9 mouse cellular contexts compared by ENCODE assay signal in the genomic region with DNA sequence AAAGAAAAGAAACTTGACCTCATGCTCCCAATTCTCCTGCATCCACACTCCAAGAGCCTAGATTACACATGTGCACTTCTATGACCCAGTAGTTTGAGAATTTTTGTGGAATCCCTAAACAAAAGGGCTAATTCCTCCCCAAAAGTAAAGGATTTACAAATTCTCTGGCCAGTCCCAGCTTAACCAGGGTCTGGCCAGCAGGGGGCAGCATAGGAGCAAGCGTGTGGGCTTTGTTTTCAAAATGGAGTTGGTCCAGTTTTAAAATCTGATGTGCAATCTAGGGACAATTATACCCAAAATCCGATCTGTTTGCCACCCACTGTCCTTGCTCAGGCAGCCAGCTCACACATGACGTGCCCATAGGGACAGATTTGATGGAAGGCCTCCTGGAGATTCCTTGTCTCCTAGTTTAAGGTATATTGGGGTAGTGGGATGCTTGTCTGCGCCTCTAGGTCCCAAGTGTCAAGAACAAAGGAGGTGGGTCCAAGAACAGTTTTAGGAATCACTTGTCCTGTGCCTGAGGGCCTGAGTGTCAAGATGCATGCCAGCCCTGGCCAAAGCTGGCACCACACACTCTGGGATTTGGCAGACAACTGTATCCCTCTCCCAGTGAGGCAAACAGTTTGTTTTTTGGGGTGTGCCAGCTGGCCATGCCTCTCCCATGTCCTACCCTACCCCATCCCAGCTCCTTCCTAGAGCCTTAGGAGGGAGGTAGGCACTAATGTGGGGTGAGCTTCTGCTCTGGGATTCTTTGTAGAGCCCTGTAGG. TPM values are rescaled to one million over a fixed set of nuclear protein-coding genes. Genes with fewer than 3 reads are reported as not detected.
DNase-seq lines count a peak whose midpoint lies in the region; ATAC-seq lines count a peak whose summit lies in the region.
"Had no signal": no experiment of that assay in that cellular context is flagged by ENCODE, and none has a peak within 500 bp of the region (broad histone marks: within the 10 kb centered on the region; RNA-seq: fewer than 3 reads in every experiment).

No protein-coding gene starts in this region.

- ATAC-seq in neutrophil, adult 5-6 weeks (ENCODE audit: extremely low read depth, insufficient number of reproducible peaks, low FRiP score, poor library complexity, severe bottlenecking), result 0 out of 2 replicates have a peak, but pooled peaks have one; percentile 18
- ATAC-seq in frontal cortex, adult (ENCODE audit: low TSS enrichment), result no peak

- peak; percentile 63 for DNase-seq in layer of hippocampus, adult 11-12 months (ENCODE audit: low spot score)
- no peak for DNase-seq in layer of hippocampus, adult 9-10 months (ENCODE audit: low spot score)
- DNase-seq in ES-CJ7 (ENCODE audit: low read depth, low spot score), result peak; percentile 70
- DNase-seq in adrenal gland, postnatal 25 days, result peak; percentile 84
- DNase-seq in embryo, embryonic 9.5 days (ENCODE audit: extremely low spot score), result peak; percentile 69
- DNase-seq in layer of hippocampus, postnatal 25 days (ENCODE audit: extremely low spot score in 1 of 2, low spot score in 1 of 2), result peak; percentile 67 to 92

RNA-seq across cellular contexts. Expression of gene Unc119, which starts 12.4 kb away (rescaled TPM):
- 27.3 and 45.5 TPM in 2 replicates for total RNA-seq in adrenal gland, postnatal 25 days (2021)
- 10 to 100 TPM; 29.6 to 32.5 TPM for total RNA-seq in layer of hippocampus, postnatal 25 days (2021)
- 62.9 and 76.7 TPM in 2 replicates for total RNA-seq in neutrophil, adult 5-6 weeks (2017)

RNA-seq across cellular contexts. Expression of gene Pigs, which starts 27.4 kb away (rescaled TPM):
- 57.0 and 63.2 TPM in 2 replicates for total RNA-seq in adrenal gland, postnatal 25 days (2021)
- 10 to 100 TPM; 62.2 to 65.8 TPM for total RNA-seq in layer of hippocampus, postnatal 25 days (2021)
- total RNA-seq in neutrophil, adult 5-6 weeks (2017), result 17.2 and 21.1 TPM in 2 replicates

RNA-seq across cellular contexts. Expression of gene Foxn1, which starts 30.7 kb away (rescaled TPM):
- 0.36 and 0.86 TPM in 2 replicates for total RNA-seq in adrenal gland, postnatal 25 days (2021)
- not detected for total RNA-seq in layer of hippocampus, postnatal 25 days (2021)
- total RNA-seq in neutrophil, adult 5-6 weeks (2017), result not detected in 2 replicates
- total RNA-seq: gastrocnemius, postnatal 4 days had no signal

RNA-seq across cellular contexts. Expression of gene Aldoc, which starts 32.9 kb away (rescaled TPM):
- total RNA-seq in adrenal gland, postnatal 25 days (2021), result 20.9 and 23.2 TPM in 2 replicates
- total RNA-seq in layer of hippocampus, postnatal 25 days (2021), result 100 to 1,000 TPM; 852 to 862 TPM
- 1.7 and 2.9 TPM in 2 replicates for total RNA-seq in neutrophil, adult 5-6 weeks (2017)

RNA-seq across cellular contexts. Expression of gene Spag5, which starts 54.3 kb away (rescaled TPM):
- total RNA-seq in adrenal gland, postnatal 25 days (2021), result 9.5 and 10.7 TPM in 2 replicates
- 1 to 10 TPM; 4.2 to 4.6 TPM for total RNA-seq in layer of hippocampus, postnatal 25 days (2021)
- total RNA-seq in neutrophil, adult 5-6 weeks (2017), result 0.37 and 0.93 TPM in 2 replicates
